Mouse (Mus musculus): ENCODE results near the gene Tcf7l2. TPM values are rescaled to one million over a fixed set of nuclear protein-coding genes. Genes with fewer than 3 reads are reported as not detected.

Gene Tcf7l2
- polyA plus RNA-seq, 1 experiment: 22.0 TPM

DNA sequence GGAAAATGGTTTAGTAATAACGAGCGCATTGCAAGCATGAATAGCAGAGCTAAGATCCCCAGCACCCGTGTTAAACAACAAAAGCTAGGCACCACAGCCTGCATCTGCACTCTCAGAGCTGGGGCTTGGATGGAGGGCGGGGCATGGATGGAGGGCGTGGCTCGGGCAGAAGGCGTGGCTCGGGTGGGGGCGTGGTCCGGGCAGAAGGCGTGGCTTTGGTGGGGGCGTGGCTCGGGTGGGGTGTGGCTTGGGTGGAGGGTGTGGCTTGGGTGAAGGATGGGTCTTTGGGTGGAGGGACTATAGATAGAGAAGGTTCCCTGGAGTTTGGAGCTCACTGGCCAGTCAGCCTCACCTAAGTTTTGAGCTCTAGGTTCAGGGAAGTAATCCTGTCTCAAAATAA is 45.8 kb downstream of the Tcf7l2 start:
- DNase-seq (ENCODE audit: low read depth, low spot score): no peak

DNA sequence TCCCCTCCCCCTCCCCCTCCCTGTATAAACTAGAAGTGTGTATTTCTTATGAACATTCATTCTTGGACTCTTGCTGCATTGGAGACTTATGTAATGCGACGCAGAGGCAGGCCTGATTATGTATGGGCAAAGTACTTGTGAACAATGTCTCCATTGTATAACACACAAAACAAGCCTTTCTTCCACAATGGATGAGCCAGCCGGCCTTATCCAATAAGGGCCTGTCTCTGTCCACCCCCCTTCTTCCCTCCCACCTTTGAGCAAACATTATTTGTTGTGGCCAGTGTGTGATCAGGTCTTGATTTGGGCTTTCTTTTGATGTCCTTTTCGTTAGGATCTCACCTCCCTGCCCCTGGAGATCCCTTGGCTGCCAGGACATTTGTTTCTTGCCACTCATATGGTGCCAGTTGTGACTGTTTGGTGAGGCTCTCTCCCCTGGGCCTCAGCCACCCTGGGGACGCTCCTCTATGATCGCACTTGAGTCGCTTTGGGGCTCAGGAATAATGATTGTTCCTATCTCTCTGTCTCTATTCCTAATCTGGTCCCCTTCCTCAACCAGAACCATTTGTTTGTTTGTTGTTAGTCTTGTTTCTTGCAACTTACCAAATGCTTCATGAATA is 46.8 kb downstream of the Tcf7l2 start:
- DNase-seq (ENCODE audit: low read depth, low spot score): no peak
- WGBS: 38% methylated on average over 7 of the region's 7 CpGs

More for the DNA sequence above, 45.8 kb downstream of the Tcf7l2 start:
- 57% methylated on average over 13 of the region's 13 CpGs for WGBS

GRCm38 (mm10) chr19:55788905-55789295 is 47.3 kb downstream of the Tcf7l2 start:
- no peak for DNase-seq (ENCODE audit: low read depth, low spot score)
- 75% methylated on average over 5 of the region's 5 CpGs for WGBS

DNA sequence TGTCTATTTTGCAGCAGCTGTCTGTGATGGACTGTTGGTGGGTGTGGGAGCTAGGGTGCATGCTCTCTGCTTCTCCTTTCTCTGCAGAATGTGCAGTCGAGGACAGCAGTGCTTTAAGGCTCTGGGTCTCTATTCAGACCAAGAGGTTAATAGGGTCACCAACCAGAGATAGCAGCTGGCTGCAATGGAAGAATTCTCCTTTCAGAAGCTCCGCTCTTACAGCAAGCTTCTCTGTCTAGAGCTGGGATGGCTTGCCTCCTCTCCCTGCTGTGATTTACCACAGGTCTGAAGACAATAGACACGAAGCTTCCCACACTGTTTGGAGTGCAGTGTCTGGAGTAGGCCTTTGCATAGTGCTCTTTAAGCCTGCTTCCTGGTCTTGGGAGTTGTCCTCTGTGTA is 48.2 kb downstream of the Tcf7l2 start:
- DNase-seq (ENCODE audit: low read depth, low spot score): no peak
- 45% methylated on average over 3 of the region's 3 CpGs for WGBS

DNA sequence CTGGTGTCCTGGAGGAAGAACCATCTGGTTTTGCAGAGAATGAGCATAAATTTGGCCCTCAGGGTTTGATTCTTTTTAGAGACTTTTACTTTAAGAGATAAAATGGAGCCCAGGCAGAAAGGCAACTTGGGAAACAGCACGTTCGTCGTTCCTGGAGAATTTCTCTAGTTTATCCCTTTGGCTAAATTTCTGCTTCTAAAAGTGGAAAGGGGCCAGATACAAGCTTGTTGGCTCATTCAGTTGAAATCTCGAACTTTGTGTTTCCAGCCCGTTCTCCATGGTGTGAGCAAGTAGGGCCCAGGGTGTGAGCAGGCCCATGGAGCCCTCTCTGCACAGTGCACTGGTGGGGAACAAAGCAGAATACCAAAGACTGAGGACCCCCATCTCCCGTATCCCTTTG is 49.7 kb downstream of the Tcf7l2 start:
- no peak for DNase-seq (ENCODE audit: low read depth, low spot score)
- WGBS: 76% methylated on average over 6 of the region's 6 CpGs

- WGBS: 71% methylated on average over 6 of the region's 6 CpGs
- no peak for DNase-seq (ENCODE audit: low read depth, low spot score)
Observed at GRCm38 (mm10) chr19:55791886-55792285, 50.3 kb downstream of the Tcf7l2 start.

DNA sequence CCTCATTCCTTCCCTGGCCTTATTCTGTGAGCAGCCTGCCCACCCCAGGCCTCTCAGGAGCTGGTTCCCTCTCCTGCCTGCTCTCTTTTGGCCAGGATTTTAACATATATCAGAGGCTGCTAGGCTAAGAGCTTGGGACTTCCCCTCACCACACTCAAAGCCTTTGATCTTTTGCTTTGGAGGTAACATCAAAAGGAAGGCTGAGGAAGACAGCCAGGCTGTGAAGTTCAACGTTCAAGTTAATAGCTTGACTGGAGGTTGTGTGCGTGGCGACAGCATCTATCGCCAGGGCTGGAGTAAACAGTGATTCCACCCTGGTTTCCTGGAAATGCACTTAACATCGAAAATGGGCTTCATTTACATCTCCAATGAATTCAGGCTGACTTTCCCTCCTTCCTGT is 51.0 kb downstream of the Tcf7l2 start:
- DNase-seq (ENCODE audit: low read depth, low spot score): no peak
- 7% methylated on average over 5 of the region's 5 CpGs for WGBS

DNA sequence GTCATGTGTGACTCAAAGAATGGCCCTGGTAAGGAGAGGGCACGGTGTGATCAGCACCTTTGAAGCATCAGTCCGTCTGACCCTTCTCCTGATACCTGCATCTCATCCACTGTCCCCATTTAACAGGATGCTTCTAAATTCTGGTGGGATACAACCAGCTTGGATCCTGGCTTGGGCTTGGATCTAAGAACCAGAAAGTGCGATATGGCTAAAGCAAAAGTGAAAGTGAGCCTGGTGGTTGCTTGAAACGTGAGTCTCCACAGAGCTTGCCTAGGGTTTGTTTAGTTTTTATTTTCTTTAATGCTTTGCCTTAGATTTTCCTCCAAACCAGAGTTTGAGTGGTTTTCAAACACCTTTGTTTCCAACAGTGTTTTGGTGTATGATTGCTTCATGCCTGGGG is 51.4 kb downstream of the Tcf7l2 start:
- WGBS: 17% methylated on average over 4 of the region's 4 CpGs
- DNase-seq (ENCODE audit: low read depth, low spot score): no peak

- no peak for DNase-seq (ENCODE audit: low read depth, low spot score)
- WGBS: 43% methylated on average over 8 of the region's 8 CpGs
Observed at GRCm38 (mm10) chr19:55794194-55794945, 52.8 kb downstream of the Tcf7l2 start.

GRCm38 (mm10) chr19:55794946-55795340 is 53.3 kb downstream of the Tcf7l2 start:
- WGBS: 25% methylated on average over 5 of the region's 5 CpGs
- no peak for DNase-seq (ENCODE audit: low read depth, low spot score)

GRCm38 (mm10) chr19:55795349-55795748 is 53.7 kb downstream of the Tcf7l2 start:
- WGBS: 31% methylated on average over 7 of the region's 7 CpGs
- DNase-seq (ENCODE audit: low read depth, low spot score): no peak

DNA sequence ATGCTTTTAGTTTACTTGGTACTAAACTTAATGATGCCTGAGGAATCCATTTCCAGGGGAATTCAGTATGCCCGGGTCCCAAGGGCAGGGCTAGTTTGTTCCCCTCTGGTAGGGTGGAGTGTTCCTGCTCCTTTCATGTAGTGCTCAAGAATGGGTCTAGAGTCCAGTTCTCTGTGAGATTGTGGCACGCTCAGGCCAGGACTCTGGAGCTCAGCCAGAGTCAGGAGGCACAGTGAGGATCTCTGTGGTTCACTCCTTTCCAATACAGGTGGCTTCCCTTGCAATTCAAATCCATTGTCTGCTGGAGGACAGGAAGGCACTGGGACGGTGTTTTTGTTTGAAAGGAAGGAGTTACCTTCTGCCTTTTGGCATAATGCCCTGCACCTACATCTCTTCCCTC is 56.2 kb downstream of the Tcf7l2 start:
- peak; percentile 65 for DNase-seq (ENCODE audit: low read depth, low spot score)
- 26% methylated on average over 3 of the region's 3 CpGs for WGBS

- DNase-seq (ENCODE audit: low read depth, low spot score): no peak
Observed at GRCm38 (mm10) chr19:55799411-55799810, 57.8 kb downstream of the Tcf7l2 start.

DNA sequence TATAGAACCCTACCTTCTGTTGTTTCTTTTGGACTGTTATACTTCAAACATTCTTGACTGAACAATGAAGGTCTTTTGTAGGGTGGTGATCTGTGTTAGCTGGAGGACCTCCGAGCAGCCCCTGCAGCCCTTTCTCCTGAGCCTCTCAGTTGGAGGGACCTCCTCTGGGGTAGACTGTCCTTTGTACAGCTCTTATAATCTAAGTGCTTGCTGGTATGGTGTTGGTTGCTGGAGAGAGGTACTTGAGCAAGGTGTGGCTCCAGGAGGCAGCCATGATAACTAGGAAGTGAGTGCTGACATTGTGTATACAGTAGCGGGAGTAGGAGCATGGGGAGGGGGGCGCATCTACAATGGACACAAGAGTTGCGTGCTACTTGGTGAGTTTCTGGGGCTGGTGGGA is 58.4 kb downstream of the Tcf7l2 start:
- 90% methylated on average over 4 of the region's 4 CpGs for WGBS
- no peak for DNase-seq (ENCODE audit: low read depth, low spot score)

GRCm38 (mm10) chr19:55803121-55803520 is 61.5 kb downstream of the Tcf7l2 start:
- DNase-seq (ENCODE audit: low read depth, low spot score): no peak

GRCm38 (mm10) chr19:55803797-55804196 is 62.2 kb downstream of the Tcf7l2 start:
- WGBS: 87% methylated on average over 12 of the region's 12 CpGs
- DNase-seq (ENCODE audit: low read depth, low spot score): no peak

More at GRCm38 (mm10) chr19:55803121-55803520, 61.5 kb downstream of the Tcf7l2 start:
- WGBS: 65% methylated on average over 1 of the region's 1 CpGs

DNA sequence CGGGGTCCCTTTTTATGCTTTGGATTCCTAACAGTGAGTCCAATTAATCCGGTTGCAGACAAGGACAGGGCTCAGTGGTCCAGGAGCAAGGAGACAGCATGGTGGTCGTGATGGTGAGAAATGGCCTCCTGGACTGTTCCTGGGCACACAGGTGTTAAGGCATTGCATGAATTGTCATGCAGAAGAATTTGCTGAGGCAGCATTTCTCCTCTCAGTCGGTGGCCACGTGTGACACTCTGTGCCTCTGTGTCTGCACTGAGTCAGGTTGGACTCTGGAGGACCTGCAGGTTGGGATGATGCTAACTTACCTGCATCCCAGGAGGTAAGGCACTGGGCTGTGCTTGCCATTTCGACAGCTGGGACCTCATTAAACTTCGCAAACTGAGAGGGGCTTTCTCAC is 63.2 kb downstream of the Tcf7l2 start:
- DNase-seq (ENCODE audit: low read depth, low spot score): no peak
- 84% methylated on average over 7 of the region's 7 CpGs for WGBS

DNA sequence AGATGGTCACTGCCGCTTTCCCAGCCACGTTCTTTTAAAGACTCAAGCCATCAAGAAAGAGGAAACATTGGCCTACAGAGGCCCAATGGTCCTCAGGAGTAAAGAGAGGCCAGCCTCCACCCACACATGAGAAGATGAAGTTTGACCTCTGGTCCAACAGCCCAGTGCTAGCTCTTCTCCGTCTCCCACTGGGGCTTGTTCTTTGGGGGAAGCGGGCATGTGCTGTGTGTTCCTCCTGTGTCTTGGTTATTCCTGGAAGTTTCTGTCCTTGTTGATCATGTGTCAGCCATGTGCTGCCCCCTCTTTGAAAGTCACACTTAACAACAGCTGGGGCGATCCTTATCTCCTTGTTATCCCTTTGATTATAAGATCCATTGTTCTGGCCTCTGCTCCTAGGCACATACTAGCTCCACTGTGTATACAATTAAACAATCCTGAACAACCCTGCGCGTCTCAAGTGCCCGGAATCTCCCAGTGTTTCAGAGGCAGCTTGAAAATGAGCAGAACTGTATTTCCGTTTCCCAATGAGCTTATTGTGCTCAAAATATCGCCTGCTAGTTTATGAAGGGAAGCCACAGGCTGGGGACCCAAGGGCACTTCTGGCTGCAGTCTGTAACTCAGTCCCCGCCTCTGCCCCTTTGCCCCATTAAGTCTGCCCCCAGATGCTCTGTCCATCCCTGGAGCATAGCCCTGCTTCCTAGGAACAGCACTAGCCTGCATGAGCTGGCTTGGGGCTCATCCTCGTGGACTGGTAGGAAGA is 65.0 kb downstream of the Tcf7l2 start:
- 26% methylated on average over 12 of the region's 12 CpGs for WGBS
- no peak for DNase-seq (ENCODE audit: low read depth, low spot score)

DNA sequence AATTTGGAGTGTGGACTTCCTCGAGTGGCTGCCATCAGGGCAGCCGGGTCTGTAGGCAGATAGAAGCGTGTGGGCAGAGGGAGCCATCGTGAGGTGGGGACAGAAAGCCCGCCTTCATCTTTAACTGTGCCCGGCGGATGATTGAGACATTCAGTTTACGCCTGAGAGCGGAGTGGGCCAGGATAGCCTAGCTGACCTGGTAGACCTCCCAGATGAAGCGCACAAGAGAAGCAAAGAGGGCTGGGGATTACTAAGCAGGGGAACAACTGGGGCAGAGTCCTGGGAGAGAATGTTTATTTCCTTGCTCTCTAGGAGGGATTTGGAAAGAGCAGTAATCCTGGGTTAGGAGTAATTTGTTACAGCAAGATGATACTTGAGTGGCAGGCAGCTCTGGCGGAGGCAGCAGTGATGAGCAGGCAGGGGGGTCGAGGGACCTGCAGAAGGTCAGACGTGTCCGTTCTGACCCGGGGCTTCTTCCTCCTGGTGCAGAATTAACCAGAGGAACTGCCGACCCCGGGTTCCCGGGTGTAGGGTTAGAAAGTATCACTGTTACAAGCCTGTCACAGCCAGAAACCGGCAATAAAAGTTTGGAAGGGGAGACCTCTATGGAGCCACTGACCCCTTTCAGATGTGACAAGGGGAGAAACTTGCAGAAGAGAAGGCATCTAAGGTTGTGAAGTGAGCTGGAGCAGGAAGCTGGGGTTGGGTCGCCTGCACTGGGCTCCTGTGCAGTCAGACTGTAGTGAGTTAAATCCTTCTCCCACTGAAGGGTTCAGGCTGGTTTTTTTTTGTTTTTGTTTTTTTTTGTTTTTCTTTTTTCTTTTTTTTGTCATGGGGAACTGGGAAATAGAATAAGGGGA is 65.8 kb downstream of the Tcf7l2 start:
- 49% methylated on average over 20 of the region's 20 CpGs for WGBS
- DNase-seq (ENCODE audit: low read depth, low spot score): no peak

DNA sequence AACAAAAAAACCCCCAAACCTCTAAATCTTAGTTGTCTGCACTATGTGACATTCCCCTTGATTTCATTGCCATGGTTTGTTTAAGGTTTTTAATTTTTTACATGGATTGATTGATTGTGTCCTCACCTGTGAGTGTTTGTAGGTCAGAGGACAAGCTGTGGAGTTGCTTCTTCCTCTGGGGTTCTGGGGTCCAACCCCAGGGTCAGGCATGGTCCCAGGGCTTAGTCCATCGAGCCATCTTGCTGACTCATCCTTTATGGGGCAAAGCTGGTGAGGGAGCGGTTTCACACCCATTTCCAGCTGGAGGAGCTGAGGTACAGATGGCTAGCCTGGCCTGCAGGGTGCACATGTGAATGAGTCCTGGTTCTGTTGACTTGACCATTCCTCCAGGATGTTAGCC is 66.7 kb downstream of the Tcf7l2 start:
- WGBS: 42% methylated on average over 2 of the region's 2 CpGs
- no peak for DNase-seq (ENCODE audit: low read depth, low spot score)

Measured in large intestine, adult 2 months (tissue).